Mouse (Mus musculus) kidney, adult 9 months (tissue): ENCODE data around the gene B4galt3.

Source experiments
- DNase-seq: peaks from one replicate; pipeline ENCODE4 v3.0.0; 2022

B4galt3 gene

DNA sequence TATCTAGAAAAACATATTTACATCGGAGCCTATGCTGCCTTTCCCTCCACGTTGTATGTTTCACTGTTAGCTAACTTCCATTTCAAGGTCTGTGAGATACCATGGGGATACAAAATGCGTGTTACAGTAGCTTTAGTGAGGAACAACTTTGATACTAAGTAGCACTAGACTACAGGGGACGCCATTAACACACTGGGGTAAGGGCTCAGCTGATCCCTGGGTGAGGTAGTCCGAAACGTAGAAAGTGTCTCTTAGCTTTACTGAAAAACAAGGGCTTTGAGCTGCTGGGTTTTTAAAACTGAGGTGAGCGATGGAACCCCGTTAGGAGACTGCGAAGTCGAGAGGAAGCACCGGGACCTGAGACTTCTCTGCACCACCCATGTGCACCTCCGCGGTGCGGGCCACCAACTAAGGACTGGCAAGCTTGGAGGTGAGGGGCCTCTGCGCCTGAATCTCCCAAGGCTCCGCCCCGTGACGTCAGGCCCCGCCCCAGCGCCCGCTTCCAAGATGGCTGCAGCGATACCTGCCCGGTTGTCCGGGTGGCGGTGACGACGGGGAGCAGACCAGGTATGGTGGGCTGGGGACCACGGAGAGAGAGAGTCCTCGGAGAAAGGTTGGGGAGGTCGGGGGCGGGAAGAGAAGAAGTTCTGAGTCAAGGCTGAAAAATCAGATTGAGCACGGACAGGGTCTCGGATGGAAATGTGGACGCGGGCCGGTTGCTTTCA, at the start of gene B4galt3:
B4galt3 (plus strand) TSS at position 481 of the 725 bp plus-strand sequence.
- peak; percentile 97 for DNase-seq

DNA sequence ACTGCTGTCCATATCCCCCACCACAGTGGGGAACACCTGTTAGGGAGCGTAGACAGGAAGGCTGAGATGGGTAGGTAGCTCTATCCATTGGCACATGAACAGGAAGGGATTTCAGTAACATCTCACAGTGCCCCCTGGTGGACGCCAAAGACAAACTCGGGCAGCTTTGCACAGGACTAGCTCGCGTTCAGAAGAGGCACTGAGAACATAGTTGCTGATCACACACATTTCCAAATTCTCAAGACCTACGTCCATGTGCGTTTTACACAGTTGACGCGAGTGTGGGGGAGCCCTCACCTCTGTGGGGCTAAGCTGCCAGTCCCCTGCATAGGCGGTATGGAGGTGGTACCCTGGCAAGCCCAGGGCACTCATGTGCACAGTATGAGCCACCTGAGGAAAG, 49.3 kb upstream of the B4galt3 start:
- DNase-seq, result peak; percentile 89

DNA sequence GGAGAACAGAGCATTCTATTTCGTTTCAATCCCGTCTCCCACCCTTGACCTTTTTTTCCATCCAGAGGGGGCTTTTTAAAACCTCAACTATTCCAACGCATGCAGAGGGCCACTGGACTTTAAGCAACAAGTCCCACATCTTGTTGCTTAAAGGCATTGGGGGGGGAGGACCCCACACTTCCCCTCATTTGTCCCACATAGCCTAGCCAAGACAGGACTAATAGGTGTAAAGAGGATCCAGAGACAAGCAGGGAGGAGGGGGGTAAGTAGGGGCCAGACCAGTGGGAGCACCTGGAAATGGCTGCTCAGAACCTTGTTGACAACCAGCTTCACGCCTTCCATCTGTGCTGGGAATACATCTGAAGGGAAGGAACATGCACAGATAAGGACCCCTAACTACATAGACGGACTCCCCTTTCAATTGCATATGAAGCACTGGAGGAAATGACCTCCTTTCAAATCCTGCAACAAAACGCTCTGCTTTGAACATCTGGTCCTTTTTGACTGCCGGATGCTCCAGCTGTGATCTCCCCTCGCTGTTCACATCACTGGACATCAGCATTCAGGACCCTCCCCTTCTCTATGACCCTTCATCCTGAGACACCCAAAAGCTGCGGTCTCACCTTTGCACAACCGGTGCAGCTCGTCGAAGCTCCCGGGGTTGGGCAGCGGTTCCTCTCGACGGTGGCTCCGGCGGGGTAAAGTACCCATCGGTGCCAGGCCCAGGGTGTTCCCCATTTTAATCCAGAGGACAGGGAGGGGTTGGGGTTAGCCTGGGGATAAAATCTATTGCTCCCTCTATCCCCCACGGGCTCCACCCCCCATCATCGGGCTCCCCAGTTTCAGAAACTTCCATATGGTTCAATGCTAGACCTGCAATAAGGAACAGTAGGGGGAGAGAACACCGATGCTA, 48.6 kb upstream of the B4galt3 start:
- DNase-seq, result peak; percentile 38

DNA sequence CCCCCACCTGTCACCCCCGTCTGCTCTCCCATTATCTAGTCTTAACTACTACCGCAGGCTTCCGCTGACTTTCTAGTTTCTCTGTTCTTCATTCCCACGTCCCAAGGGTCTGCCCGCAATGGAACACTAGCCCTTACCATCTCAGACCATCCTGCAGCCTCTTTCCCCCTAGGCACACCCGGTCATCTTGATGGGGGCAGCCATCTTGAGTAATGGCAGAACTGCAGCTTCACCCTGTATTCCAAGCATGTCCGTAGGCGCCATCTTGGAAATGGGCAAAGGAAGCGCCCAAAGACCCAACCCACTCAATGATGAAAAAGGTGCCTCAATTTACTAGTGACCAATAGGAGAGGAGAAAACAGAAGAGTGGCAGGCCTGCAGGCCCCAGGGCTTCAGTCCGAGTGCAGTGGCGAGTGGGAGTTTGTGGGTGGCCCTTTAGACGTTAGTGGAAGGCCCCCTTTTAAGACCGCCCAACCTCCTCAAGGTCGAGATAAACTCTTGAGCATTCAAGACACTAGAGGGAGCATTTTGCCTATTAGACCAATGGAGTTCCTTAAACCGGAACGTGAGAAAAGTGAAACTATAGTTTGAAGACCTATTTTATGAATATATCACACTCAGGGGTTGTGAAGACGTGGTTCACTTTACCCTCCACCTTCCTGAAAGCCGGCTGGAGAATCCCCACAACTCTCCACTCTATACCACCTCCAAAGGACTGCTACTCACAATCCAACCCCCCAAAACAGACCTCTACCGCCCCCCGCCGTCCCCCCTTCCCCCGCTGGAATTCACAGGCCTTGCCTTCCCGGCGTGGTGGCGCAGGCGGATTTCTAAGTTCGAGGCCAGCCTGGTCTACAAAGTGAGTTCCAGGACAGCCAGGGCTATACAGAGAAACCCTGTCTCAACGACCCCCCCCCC, 47.6 kb upstream of the B4galt3 start, which contains the start of gene Tomm40l:
Tomm40l (minus strand) TSS at position 277 of the 918 bp plus-strand sequence.
- peak; percentile 99 for DNase-seq

DNA sequence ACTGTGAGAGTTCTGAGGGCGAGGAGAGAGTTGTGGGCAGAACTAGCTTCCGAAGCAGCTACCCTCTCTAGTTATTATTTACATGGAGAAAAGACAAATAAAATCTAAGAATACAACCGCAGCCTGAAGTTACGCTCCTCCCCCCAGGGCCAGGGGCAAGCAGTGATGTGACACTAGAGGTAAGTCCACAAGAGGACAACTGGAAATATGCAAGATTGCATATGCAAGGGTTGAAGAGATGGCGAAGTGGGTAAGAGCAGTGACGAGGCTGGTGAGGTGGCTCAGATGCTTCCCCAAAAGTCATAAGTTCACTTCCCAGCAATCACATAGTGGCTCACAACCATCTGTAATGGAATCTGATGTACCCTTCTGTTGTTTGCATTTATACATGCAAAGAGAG, 47.0 kb upstream of the B4galt3 start:
- peak; percentile 34 for DNase-seq

DNA sequence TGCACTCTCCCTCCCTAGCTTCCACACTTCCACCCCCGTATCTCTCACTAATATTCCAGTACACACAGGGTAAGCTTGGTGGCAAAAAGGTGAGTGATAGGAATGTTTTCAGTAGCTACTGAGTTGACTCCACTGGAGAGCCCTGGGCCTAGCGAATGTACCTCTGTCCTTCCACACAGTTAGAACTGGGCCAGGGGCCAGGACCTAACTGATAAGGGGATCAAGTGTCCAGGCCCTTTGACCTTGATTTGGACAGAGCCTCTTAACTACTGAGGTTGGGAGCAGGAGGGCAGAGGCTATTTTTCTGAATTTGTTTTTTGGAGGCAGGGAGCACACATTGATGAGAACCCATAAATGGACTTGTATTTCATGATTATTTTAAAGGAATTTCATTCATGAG, 46.3 kb upstream of the B4galt3 start:
- DNase-seq, result peak; percentile 66

DNA sequence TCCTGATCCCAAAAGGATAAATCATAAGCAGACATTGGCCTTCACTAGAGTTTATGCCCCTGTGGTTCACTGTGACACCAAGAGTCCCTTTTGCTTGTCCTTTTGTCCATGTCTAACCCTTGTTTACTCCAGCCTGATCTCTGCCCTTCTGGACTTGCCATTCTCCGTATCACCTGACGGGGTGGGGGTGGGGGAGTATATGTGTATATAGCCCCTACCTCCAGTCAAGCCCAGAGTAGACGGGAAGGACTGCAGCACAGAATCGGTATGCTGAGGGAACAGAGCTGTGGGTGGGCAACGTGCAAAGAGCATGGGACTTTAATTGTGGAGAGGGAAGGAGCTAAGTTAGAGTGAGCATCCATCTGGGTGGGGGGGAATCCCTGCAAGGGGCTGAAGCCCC, 45.3 kb upstream of the B4galt3 start, which contains the start of gene Apoa2:
Apoa2 (plus strand) TSS at position 198 of the 400 bp plus-strand sequence.
- DNase-seq, result peak; percentile 6

DNA sequence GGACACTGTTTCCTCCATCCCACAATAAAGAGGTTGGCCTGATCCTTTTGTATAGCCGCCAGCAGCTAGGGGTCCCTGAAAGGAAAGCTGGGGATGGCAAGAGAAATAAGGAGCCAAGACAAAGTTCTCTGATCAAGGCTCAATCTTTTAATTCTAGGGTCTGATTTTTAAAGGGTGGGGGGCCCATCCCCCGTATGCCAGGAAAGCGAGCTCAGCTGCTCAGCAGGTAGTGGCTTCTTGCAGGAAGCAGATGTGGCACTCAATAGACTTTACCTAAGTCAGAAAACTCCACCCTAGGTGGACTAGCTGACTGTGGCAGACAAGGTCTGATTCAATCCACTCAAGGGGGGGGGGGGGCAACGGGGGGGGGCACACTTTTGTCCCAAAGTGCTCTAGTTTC, 43.3 kb upstream of the B4galt3 start:
- no peak for DNase-seq

DNA sequence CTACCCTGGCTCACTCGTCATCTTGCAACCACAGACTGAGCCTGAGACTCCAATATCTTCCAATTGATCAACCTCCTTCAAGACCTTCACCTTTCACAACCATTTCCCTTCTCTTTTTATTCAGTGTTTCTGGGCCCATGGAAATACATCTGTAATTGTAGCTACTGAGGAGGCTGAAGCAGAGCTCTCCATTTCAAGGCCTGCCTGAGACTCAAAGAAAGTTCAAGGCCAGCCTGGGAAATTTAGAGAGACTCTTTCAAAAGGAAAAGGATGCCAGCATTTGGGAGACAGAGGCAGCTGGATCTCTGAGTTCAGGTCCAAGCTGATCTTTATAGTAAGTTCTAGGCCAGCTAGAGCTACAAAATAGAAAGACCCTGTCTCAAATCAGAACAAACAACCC, 42.2 kb upstream of the B4galt3 start:
- DNase-seq, result no peak

DNA sequence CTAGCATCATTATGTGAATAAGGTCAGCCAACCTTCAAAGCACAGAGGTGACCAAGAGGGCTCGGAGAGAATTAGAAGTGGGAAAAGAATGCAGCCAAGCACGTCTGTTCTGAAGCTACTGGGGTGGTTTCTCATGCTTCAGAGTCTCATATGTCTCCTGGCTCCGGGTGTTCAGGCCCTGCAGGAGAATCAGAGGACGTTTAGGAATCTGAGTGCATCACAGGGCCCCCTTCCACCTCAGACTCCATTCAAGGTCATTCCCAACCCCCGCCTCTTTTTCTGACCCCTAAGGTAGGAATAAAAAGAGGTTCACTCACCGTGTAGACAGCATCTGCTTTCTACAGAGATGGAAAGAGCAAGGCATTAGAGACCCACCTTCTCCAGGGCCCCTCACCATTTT, 40.4 kb upstream of the B4galt3 start:
- DNase-seq, result no peak

DNA sequence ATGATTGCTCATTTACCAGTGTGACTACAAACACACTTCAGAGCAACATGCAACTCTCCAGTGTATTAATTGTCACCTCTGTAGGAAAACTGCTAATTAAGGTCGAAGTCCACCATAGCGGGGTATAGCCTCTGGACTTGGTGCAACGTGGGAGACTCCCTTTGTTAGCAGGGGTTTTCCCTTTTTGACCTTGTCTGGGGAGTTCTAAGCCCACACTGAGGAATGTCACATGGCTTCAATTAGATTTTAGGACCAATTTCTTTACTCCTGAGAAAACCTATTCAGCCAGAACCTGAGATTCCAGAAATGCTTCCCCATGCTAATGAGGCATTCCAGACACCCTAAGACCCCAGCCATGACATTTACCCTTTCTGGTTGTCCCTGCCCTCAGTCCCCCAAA, 39.9 kb upstream of the B4galt3 start:
- DNase-seq, result no peak

DNA sequence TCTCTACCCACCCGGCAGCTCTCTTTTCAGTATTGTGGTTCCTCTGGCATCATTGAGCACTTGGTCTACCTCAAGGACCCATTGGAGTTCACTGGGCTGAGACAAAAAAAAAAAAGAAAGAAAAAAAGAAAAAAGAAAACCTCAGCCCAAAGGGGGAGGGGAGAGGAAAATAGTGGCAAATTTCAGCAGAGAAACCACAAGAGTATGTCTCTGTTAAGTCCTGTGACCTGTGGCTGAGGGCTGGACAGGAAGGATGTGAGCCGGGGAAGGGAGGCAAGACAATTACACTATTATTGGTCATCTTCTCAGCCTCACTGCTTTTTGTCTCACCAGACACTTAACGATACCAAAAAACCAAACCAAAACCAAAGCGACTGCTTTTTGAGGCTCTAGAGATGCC, 38.3 kb upstream of the B4galt3 start:
- DNase-seq, result no peak

DNA sequence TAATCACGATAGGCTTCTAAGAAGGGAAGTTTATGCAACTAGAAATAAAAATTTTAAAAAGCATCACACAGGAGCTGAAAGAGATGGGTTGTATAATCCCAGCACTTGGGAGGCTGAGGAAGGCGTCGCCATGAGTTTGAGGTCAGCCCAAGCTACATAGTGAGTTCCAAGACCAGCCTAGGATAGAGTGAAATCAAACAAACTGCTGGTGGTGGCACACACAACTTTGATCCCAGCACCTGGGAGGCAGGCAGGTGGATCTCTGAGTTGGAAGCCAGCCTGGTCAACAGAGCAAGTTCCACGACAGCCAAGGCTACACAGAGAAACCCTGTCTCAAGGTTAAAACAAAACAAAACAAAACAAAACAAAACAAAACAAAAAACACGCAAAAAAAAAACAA, 37.8 kb upstream of the B4galt3 start:
- DNase-seq, result no peak

DNA sequence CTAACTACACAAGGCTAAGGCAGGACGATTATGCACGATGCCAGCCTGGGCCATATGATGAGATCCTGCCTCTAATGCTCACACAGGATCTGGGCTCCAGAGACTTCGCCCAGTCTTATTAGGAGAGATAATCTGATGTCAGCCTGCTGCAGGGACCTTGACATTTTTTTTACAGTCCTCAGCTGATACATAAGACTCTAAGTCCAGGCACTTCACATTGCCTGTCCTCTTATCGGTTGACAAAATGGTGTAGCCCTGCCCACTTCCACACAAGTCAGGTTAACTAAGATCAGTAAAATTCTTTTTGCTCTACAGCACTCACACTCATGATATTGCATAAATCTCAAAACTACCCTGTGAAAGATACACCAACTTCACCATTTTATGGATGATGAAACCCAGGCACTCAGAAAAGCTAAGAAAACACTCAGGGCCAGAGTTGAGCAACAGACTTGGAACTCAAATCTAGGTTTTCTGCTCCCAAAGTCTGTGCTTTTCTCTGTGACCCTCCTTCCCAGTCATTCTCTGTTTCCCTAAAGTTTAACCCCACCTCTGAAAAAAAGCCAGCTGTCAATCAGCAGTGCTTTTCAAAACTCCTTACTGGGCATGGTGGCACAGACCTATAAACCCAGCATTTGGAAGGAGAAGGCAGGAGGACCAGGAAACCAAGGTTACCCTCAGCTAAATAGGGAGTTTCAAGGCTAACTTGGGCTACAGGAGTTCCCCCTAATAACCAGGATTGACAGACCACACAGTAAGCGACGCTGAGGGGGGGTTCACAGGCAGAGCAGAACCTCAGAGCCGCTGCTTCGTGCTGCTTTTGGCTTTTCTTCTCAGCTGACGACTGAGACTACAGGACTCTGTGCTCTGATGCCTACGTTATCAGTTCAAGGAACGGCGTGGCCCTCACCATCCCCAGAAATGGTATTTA, 37.1 kb upstream of the B4galt3 start:
- no peak for DNase-seq

DNA sequence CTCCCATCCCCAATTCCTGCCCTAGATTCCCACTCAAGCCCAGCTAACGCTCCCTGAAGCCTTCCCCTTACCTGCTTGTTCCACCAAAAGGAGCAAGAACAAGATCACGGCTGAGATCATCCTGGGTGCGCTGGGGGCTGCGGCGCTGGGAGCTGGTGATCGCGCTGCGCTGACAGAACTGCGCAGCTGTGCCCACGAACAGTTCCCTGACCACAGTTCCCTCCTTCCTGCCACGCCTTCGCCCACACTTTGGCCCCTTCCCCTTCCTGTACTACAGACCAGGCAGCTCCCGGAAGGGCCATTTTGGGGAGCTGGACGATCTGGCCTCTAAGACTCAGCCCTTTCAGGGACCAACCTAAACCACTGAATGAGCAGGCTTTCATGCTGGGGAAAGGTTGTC, 36.0 kb upstream of the B4galt3 start, which contains the start of gene Fcer1g:
Fcer1g (minus strand) TSS at position 240 of the 400 bp plus-strand sequence.
- DNase-seq, result no peak

DNA sequence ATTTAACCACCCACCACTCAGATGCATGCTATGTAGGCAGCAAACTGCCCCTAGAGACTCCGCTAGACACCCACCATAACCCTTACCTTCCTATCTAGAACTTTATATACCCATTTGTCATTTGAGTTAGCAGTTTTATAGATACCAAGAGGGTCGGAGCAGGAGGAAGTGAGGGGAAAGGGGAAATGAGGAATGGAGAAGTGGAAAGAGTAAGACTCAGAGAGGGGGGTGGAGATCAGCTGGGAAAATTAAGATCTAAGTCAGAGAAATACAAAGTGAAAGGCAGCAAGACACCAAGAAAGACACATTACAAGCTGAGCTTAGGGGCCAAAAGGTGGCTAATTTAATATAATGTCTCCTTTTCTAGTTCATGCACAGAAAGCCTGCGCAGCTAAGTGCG, 35.6 kb upstream of the B4galt3 start:
- DNase-seq, result no peak

DNA sequence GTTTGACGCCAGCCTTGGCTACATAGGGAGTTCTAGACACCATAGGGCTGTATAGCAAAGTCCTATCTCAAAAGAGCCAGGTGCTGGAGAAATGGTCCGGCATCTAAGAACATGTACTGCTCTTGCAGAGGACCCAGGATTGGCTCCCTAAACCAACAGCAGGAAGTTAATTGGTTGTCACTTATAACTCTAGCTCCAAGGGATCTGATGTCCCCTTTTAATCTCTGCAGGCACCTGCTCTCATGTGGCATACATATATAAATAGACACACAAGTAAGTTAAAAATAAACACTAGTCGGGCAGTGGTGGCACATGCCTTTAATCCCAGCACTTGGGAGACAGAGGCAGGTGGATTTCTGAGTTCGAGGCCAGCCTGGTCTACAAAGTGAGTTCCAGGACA, 34.3 kb upstream of the B4galt3 start:
- DNase-seq, result no peak

DNA sequence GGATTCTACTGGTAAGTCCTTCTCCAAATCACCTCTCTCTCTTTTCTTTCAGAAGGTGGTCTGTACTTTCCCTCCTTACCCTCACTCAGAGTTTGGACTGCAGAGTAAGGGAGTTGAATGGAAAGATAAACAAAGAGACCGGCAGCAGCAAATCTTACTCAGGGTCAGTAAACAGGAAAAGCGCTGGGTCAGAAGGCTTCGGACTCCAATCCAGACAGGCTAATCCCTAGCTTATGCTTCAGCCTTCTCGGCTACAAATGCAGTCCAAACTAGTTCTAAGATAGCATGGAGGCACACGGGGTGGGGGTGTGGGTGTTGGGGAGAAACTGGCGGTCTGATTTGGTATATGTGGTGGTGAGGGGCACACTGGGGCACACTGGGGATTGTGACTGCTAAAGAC, 32.7 kb upstream of the B4galt3 start:
- no peak for DNase-seq

DNA sequence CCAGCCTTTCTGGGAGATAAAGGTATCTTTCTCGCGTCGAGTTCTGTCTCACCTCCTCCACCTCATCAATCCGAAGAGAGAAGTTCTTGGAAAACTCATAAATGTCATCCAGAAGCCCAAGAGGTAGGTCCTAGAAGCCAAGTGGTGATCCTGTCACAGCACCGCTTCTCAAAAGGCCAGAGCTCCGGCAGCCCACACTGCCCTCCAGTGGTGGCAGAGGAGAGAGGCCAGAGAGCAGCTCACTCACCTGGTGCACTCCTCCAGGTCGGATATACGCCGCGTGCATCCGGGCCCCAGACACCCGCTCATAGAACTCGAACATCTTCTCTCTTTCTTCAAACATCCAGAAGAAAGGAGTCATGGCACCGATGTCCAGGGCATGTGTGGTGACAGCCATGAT, 31.7 kb upstream of the B4galt3 start:
- DNase-seq, result peak; percentile 70

DNA sequence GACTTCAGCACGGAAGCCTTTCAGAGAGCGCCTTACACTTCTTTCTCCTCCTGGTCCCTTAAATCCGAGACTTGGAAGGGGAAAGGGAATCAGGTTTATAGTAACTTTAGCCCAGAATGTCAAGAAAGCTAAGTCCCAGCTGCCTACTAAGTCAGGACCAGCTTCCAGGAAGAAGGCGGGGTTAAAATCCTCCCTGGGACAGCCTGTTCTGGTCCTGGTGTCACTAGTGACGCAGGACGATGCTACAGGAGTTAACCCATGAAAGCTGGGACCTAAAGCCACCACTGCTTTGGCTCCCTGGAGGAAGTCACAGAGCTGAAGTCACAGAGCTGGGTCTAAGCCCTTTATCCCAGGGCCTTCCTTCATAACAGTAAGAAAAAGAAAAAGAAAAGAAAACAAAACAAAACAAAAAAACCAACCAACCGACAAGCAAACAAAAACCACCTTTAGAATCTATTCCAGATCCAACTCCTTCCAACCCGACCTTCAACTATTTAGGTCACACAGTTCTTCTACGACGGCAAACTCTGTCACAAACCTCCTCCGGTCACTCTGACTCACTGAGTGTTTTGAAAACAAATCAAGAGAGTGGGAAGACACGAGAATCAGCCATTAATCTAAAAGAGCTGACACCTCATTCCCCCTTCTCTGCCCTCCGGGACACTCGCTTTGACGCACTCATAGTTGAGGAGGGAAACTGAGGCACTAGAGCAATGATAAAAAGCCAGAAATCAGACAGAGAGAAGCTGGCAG, 30.0 kb upstream of the B4galt3 start:
- DNase-seq, result peak; percentile 62

DNA sequence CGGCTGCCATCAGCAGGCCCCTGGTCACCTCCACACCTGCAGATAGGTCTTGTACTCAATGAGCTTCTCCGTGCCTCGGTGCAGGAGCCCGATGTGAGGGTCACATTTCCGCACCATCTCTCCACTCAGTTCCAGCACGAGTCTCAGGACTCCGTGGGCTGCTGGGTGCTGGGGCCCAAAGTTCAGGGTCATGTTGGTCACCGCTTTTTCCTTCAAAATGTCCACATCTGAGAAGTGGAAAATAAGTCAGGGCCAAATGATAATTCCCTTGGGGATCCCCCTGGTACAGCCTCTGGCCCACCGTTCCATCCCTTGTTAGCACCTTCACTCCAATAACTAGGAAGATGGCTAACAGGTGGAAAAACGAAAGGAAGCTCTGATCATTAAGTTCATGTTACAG, 29.2 kb upstream of the B4galt3 start:
- no peak for DNase-seq
